Mouse (Mus musculus): ENCODE measurements around the gene Gm20388. TPM values are rescaled to one million over a fixed set of nuclear protein-coding genes. Genes with fewer than 3 reads are reported as not detected.

Gene Gm20388
- total and polyA plus RNA-seq, 2 experiments from 2014 or later, result 51.3 TPM; not detected in 1

DNA sequence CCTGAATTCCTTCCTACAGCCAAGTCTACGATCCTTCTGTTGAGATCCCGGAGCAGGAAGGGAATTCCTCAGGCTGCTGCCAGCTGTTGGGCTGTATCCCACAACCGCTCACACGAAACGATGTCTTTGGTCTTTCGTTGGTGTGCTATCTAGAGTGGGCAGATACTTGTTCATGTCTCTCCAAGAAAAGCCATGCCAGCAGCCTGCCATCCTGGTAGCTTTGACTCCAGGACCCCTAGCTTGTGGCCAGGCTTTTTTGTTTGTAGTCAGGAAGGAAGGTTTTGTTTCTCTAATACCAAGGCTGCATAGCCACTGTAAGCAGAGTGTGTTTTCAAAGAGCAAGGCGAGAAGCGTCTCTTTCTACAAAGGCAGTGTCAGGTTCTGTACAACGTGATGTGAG, 193.3 kb downstream of the Gm20388 start:
- no peak for TF ChIP-seq CTCF (IDR thresholded peaks at IDR 0.05; ENCODE audit: low read depth)
- ATAC-seq, result no peak
- H3K4me1 ChIP-seq (ENCODE audit: insufficient read depth), result peaks cover 12% of the 10 kb centered on the region
- H3K9ac ChIP-seq, result no peak overlapping the region
- no peaks in the 10 kb centered on the region for H3K27me3 ChIP-seq (ENCODE audit: insufficient read depth, low read length)
- 85% methylated on average over 9 of the region's 9 CpGs for WGBS
- no peak for DNase-seq
- H3K9me3 ChIP-seq (ENCODE audit: low read length), result no peaks in the 10 kb centered on the region
- H3K27ac ChIP-seq (ENCODE audit: low read depth, low read length), result no peak overlapping the region
- H3K4me3 ChIP-seq (ENCODE audit: low read depth, low read length), result no peak overlapping the region
- no peak overlapping the region for H3K4me2 ChIP-seq (ENCODE audit: low read depth)
- H3K36me3 ChIP-seq (ENCODE audit: insufficient read depth), result no peaks in the 10 kb centered on the region

DNA sequence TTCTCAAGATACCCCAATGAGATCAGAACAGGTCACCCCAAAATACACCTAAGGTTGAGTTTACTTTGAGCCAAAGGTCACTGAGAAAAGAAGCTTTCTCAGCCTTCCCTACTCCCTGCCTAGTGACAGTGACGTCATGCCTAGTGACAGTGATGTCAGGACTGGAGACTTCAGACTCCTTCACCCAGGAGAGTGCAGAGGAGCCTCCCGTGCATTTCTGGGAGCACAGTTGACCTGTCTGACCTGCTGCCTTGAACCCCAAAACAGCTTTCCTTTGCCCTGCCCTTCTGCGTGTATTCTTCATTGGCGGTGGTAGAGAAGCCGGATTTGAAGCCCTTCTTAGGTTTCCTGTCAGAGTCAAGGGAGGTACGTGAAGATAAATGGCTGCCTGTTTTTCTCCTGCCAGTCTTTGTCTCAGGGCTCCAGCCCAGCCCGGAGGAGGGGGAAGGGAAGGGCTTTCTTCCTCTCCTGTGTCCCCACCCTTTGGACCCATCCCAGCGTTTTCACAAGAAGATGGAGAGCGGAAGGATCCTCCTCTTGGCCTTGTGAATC, 194.2 kb downstream of the Gm20388 start:
- H3K9ac ChIP-seq, result no peak overlapping the region
- no peaks in the 10 kb centered on the region for H3K9me3 ChIP-seq (ENCODE audit: low read length)
- TF ChIP-seq CTCF (IDR thresholded peaks at IDR 0.05; ENCODE audit: low read depth), result no peak
- H3K4me2 ChIP-seq (ENCODE audit: low read depth), result no peak overlapping the region
- no peak for DNase-seq
- 70% methylated on average over 9 of the region's 9 CpGs for WGBS
- no peaks in the 10 kb centered on the region for H3K36me3 ChIP-seq (ENCODE audit: insufficient read depth)
- no peak for ATAC-seq
- peaks cover 12% of the 10 kb centered on the region for H3K4me1 ChIP-seq (ENCODE audit: insufficient read depth)
- no peaks in the 10 kb centered on the region for H3K27me3 ChIP-seq (ENCODE audit: insufficient read depth, low read length)
- H3K4me3 ChIP-seq (ENCODE audit: low read depth, low read length), result no peak overlapping the region
- no peak overlapping the region for H3K27ac ChIP-seq (ENCODE audit: low read depth, low read length)

DNA sequence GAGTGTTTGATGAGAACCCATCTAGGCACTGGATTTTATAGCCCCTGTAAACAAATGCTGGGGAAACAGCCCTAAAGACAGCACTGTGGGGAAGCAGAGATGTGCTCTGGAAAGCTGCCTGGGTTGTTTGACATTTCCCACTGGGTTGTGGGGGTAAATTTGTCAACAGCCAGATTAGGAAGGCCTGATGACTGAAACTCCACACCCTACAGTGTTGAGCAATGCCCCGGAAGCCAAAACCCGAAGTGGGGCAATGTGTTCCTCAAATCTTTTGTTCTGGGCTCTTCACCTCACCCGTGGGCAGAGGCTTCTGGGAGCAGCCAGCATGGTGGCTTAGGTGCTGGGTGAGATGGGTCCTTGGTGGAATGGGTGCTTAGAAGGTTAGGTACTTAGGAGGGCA, 198.5 kb downstream of the Gm20388 start:
- Histone ChIP-seq H3K9me3 (ENCODE audit: low read length) (no peaks in the 10 kb centered on the region), H3K9ac (no peak overlapping the region), H3K4me3 (ENCODE audit: low read depth, low read length) (no peak overlapping the region), H3K36me3 (ENCODE audit: insufficient read depth) (no peaks in the 10 kb centered on the region), H3K27ac (ENCODE audit: low read depth, low read length) (no peak overlapping the region), H3K4me1 (ENCODE audit: insufficient read depth) (no peaks in the 10 kb centered on the region), H3K27me3 (ENCODE audit: insufficient read depth, low read length) (no peaks in the 10 kb centered on the region), H3K4me2 (ENCODE audit: low read depth) (no peak overlapping the region)
- WGBS, result 71% methylated on average over 3 of the region's 3 CpGs
- ATAC-seq (no peak), DNase-seq (no peak)
- TF ChIP-seq CTCF (IDR thresholded peaks at IDR 0.05; ENCODE audit: low read depth), result no peak

DNA sequence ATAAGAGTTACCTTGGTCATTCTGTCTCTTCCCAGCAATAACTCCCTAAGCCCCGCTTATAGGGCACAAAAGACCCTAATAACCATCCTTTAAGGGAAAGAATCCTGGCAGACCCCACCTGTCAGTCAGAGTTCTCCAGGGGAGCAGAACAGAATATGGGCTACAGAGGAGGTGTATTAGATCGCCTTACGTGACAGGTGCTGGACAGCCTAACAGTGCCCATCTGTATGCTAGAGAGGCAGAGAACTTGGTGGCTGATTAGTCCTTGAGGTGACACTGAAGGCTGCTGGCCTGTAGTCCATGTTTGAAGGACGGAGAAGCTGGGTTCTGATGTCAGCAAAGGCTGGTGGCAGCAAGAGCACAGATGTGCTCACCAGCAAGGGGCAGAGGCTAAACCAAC, 200.3 kb downstream of the Gm20388 start:
- 81% methylated on average over 4 of the region's 4 CpGs for WGBS
- H3K4me1 ChIP-seq (ENCODE audit: insufficient read depth), result no peaks in the 10 kb centered on the region
- DNase-seq, result no peak
- H3K4me2 ChIP-seq (ENCODE audit: low read depth), result no peak overlapping the region
- H3K9ac ChIP-seq, result no peak overlapping the region
- no peaks in the 10 kb centered on the region for H3K27me3 ChIP-seq (ENCODE audit: insufficient read depth, low read length)
- ATAC-seq, result no peak
- TF ChIP-seq CTCF (IDR thresholded peaks at IDR 0.05; ENCODE audit: low read depth), result no peak
- H3K36me3 ChIP-seq (ENCODE audit: insufficient read depth), result no peaks in the 10 kb centered on the region
- no peaks in the 10 kb centered on the region for H3K9me3 ChIP-seq (ENCODE audit: low read length)
- no peak overlapping the region for H3K4me3 ChIP-seq (ENCODE audit: low read depth, low read length)
- no peak overlapping the region for H3K27ac ChIP-seq (ENCODE audit: low read depth, low read length)

DNA sequence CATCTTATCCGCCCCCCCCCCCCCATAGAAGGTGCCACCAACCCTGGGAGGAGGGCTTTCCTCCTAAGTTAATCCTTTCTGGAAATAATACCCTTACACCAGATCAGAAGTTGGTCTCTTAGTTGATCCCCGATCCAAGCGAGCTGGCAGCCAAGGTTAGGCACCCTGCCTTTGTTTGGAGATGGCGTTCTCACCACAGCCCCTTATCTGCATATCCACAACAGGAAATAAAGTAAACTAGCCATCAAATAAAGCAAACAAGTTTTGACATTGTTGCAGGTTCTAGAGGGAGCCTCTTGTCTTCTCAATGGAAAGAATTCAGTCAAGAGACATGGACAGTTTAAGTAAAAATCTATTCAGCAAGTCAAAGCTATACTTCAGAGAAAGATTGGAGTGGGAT, 200.7 kb downstream of the Gm20388 start:
- Histone ChIP-seq H3K27me3 (ENCODE audit: insufficient read depth, low read length) (no peaks in the 10 kb centered on the region), H3K4me1 (ENCODE audit: insufficient read depth) (no peaks in the 10 kb centered on the region), H3K4me3 (ENCODE audit: low read depth, low read length) (no peak overlapping the region), H3K36me3 (ENCODE audit: insufficient read depth) (no peaks in the 10 kb centered on the region), H3K4me2 (ENCODE audit: low read depth) (no peak overlapping the region), H3K9ac (no peak overlapping the region), H3K9me3 (ENCODE audit: low read length) (no peaks in the 10 kb centered on the region), H3K27ac (ENCODE audit: low read depth, low read length) (no peak overlapping the region)
- no peak for ATAC-seq
- WGBS, result 55% methylated on average over 4 of the region's 4 CpGs
- DNase-seq, result no peak
- TF ChIP-seq CTCF (IDR thresholded peaks at IDR 0.05; ENCODE audit: low read depth), result no peak

DNA sequence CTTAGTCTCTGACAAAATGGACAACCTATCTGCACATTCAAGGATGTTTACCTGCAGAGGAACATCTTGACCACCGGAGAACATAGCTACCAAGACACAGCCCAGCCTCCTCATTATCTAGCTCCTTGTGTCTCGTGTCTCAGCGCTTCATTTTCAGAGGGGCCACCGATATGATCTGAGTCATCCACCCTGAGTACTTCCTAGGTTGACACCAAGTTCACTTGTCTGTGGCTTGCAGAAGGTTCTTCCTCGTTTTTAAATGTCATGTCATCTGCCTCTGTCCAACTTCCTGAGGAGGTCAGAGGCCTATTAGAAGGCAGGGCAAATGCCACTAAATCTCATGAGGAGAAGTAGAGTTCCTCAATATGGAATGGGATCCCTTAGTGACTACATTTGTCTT, 201.9 kb downstream of the Gm20388 start:
- 93% methylated on average over 5 of the region's 5 CpGs for WGBS
- Histone ChIP-seq H3K27ac (ENCODE audit: low read depth, low read length) (no peak overlapping the region), H3K36me3 (ENCODE audit: insufficient read depth) (no peaks in the 10 kb centered on the region), H3K9me3 (ENCODE audit: low read length) (no peaks in the 10 kb centered on the region), H3K9ac (no peak overlapping the region), H3K4me2 (ENCODE audit: low read depth) (no peak overlapping the region), H3K27me3 (ENCODE audit: insufficient read depth, low read length) (no peaks in the 10 kb centered on the region), H3K4me3 (ENCODE audit: low read depth, low read length) (no peak overlapping the region), H3K4me1 (ENCODE audit: insufficient read depth) (no peaks in the 10 kb centered on the region)
- DNase-seq (no peak), ATAC-seq (no peak)
- no peak for TF ChIP-seq CTCF (IDR thresholded peaks at IDR 0.05; ENCODE audit: low read depth)

DNA sequence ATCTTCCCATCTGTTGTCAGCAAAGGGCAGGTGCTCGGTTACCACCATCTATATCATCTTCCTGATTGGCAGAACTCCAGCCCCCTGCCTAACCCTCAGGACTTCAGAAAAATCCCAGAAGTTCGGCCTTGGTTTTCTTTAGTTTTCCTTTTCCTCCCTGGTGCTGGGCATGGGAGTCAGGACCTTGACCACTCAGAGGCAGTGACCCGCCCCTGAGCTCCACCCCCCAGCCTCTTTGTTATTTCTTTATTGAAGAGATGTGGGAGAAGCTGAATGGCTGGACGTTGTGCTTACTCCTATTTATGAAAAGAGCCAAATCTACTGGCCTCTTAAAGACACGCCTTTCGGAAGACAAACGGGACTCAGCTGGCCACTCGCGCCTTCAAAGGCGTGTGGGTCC, 202.7 kb downstream of the Gm20388 start:
- Histone ChIP-seq H3K9ac (peak overlapping the region; percentile 63), H3K27ac (ENCODE audit: low read depth, low read length) (peak overlapping the region; percentile 78), H3K36me3 (ENCODE audit: insufficient read depth) (no peaks in the 10 kb centered on the region), H3K4me3 (ENCODE audit: low read depth, low read length) (peak overlapping the region; percentile 84), H3K4me1 (ENCODE audit: insufficient read depth) (no peaks in the 10 kb centered on the region), H3K4me2 (ENCODE audit: low read depth) (peak overlapping the region; percentile 84), H3K27me3 (ENCODE audit: insufficient read depth, low read length) (no peaks in the 10 kb centered on the region), H3K9me3 (ENCODE audit: low read length) (no peaks in the 10 kb centered on the region)
- no peak for DNase-seq
- 4% methylated on average over 10 of the region's 10 CpGs for WGBS
- ATAC-seq, result no peak
- TF ChIP-seq CTCF (IDR thresholded peaks at IDR 0.05; ENCODE audit: low read depth), result no peak

All from forebrain, postnatal 0 days (tissue).